Mouse (Mus musculus): Measurements from ENCODE around the gene Il3ra. TPM values are rescaled to one million over a fixed set of nuclear protein-coding genes. Genes with fewer than 3 reads are reported as not detected.

Il3ra gene
- polyA plus RNA-seq (2014; fragmentation: Illumina TruSeq; extraction: RNeasy Lipid Tissue Mini Kit (QIAGEN cat#74804); ENCODE audit: low read depth, low replicate concordance): 10.2 TPM

GRCm38 (mm10) chr14:14345948-14346812 is at the start of gene Il3ra:
Gene Il3ra (plus strand): TSS chr14:14346275.

DNA sequence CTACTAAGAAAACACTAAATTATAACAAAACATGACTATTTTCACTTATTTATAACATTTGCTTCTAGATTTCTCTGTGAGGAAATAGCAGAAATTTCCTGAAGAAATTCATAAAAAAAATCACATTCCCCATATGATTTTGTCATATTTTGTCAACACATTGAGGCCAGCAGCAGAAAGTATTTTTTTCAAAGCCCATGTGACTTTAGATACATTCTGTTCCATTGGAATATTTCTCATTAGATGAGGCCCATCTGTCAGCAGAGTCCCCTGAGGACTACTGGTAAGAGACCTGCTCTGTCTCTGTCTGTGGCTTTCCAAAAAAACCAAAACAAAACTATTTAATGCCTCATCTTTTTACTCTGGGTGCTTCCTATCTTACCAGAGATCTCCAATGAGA is 23.5 kb upstream of the Il3ra start, which contains the start of gene Olfr31:
Gene Olfr31, plus strand, starts transcription at position 301 of the 400 bp plus-strand sequence.

DNA sequence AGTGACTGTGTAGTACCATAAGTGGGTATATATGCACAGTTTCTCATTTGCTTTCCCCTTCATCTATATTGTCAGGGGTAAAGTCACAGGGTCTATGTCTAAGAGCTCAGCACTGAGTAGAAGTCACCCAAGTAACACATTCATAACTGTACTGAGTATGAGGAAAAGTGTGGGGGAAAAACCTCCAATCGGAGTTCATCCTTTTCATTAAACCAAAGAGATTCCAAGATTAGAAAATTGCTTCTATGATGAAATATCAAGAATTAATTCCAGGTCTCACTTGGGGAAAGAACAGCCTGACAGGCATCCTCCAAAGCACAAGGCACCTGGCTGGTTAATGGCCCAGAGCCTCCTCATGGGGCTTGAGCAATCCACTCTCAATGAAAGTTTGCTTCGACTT is 54.9 kb downstream of the Il3ra start, which contains the start of gene Olfr721-ps1:
Gene Olfr721-ps1, plus strand, starts transcription at position 301 of the 400 bp plus-strand sequence.

Other genes starting within 250 kb of the Il3ra start
- 76.9 TPM for gene Psmd6, start 225.3 kb upstream of the Il3ra start, polyA plus RNA-seq (2014; fragmentation: Illumina TruSeq; extraction: RNeasy Lipid Tissue Mini Kit (QIAGEN cat#74804); ENCODE audit: low read depth, low replicate concordance)
- not detected for gene Olfr720, start 159.4 kb upstream of the Il3ra start, polyA plus RNA-seq (2014; fragmentation: Illumina TruSeq; extraction: RNeasy Lipid Tissue Mini Kit (QIAGEN cat#74804); ENCODE audit: low read depth, low replicate concordance)
- gene Olfr31, start 23.4 kb upstream of the Il3ra start, polyA plus RNA-seq (2014; fragmentation: Illumina TruSeq; extraction: RNeasy Lipid Tissue Mini Kit (QIAGEN cat#74804); ENCODE audit: low read depth, low replicate concordance): not detected
- gene Olfr721-ps1, start 55.0 kb downstream of the Il3ra start, polyA plus RNA-seq (2014; fragmentation: Illumina TruSeq; extraction: RNeasy Lipid Tissue Mini Kit (QIAGEN cat#74804); ENCODE audit: low read depth, low replicate concordance): not detected